Mouse (Mus musculus) kidney, embryonic 14.5 days (tissue): ENCODE data around the gene Bloc1s4. TPM values are rescaled to one million over a fixed set of nuclear protein-coding genes. Genes with fewer than 3 reads are reported as not detected.

ENCODE experiments used
- ATAC-seq: fragments of 200-750 bp; cut with Nextera tagmentation; 2 replicates; pipeline ENCODE4 v1.8.0; 2017; ENCODE audit warnings: moderate number of reproducible peaks, mild to moderate bottlenecking, moderate TSS enrichment, moderate library complexity; ENCODE audit not compliant: low FRiP score, low TSS enrichment
- H3K27ac ChIP-seq: fragments of 300-500 bp; sonication (generic); 2 replicates; pipeline ENCODE4 v1.5.1; 2014; ENCODE audit warnings: low read depth, mild to moderate bottlenecking, low read length, moderate library complexity, mixed read lengths
- H3K27me3 ChIP-seq: fragments of 300-500 bp; sonication (generic); 2 replicates; pipeline ENCODE4 v1.6.1; 2014; ENCODE audit warnings: mild to moderate bottlenecking, low read length; ENCODE audit not compliant: control insufficient read depth, insufficient read depth
- H3K36me3 ChIP-seq: fragments of 300-500 bp; sonication (generic); 2 replicates; pipeline ENCODE4 v1.6.1; 2014; ENCODE audit warnings: low read length, mixed read lengths; ENCODE audit not compliant: control insufficient read depth, insufficient read depth
- H3K4me1 ChIP-seq: fragments of 300-500 bp; sonication (generic); 2 replicates; pipeline ENCODE4 v1.6.1; 2014; ENCODE audit warnings: low read length, mixed read lengths; ENCODE audit not compliant: control insufficient read depth, insufficient read depth
- H3K4me2 ChIP-seq: fragments of 300-500 bp; sonication (generic); replicated peaks from 2 replicates; pipeline ENCODE4 v1.6.1; 2014; ENCODE audit warnings: low read depth, mild to moderate bottlenecking, low read length
- H3K4me3 ChIP-seq: fragments of 300-500 bp; sonication (generic); 2 replicates; pipeline ENCODE4 v1.5.1; 2014; ENCODE audit warnings: mild to moderate bottlenecking, low read length
- H3K9ac ChIP-seq: fragments of 300-500 bp; sonication (generic); 2 replicates; pipeline ENCODE4 v1.6.1; 2014; ENCODE audit warnings: low read depth, mild to moderate bottlenecking, low read length, moderate library complexity
- H3K9me3 ChIP-seq: fragments of 300-500 bp; sonication (generic); 2 replicates; pipeline ENCODE4 v1.6.1; 2016; ENCODE audit warnings: low read length; ENCODE audit not compliant: control insufficient read depth
- WGBS: fragments of 180-500 bp; shearing (Covaris S2); extraction: QIAGEN DNeasy Blood & Tissue Kit; methylation state at CpG from one replicate; pipeline ENCODE4 v1.1.7; 2014; 5-methylcytosine and 5-hydroxymethylcytosine counted together
- polyA plus RNA-seq: library from polyadenylated mRNA; unstranded; fragments of >200 nt; fragmentation: Nextera tagmentation; extraction: Ambion mirVana; gene quantifications from 2 replicates; pipeline ENCODE4 v1.2.1, GENCODE M21; 2014

The Bloc1s4 gene
- polyA plus RNA-seq, 1 experiment from 2014 or later = 26.1 TPM

GRCm38 (mm10) chr5:36735106-36735505 is 13.3 kb downstream of the Bloc1s4 start:
- H3K27ac ChIP-seq = no peak overlapping the region
- H3K4me2 ChIP-seq = no peak overlapping the region
- no peaks in the 10 kb centered on the region for H3K4me1 ChIP-seq
- WGBS = 59% methylated on average over 6 of the region's 6 CpGs
- no peaks in the 10 kb centered on the region for H3K9me3 ChIP-seq
- H3K36me3 ChIP-seq = no peaks in the 10 kb centered on the region
- no peak for ATAC-seq
- no peaks in the 10 kb centered on the region for H3K27me3 ChIP-seq
- H3K9ac ChIP-seq = no peak overlapping the region
- H3K4me3 ChIP-seq = no peak overlapping the region

- no peaks in the 10 kb centered on the region for H3K9me3 ChIP-seq
- 78% methylated on average over 3 of the region's 3 CpGs for WGBS
- H3K4me2 ChIP-seq = no peak overlapping the region
- no peak overlapping the region for H3K4me3 ChIP-seq
- no peak overlapping the region for H3K27ac ChIP-seq
- no peak for ATAC-seq
- H3K9ac ChIP-seq = no peak overlapping the region
- H3K36me3 ChIP-seq = no peaks in the 10 kb centered on the region
- no peaks in the 10 kb centered on the region for H3K4me1 ChIP-seq
- H3K27me3 ChIP-seq = no peaks in the 10 kb centered on the region
Measured at GRCm38 (mm10) chr5:36733405-36733804, 15.0 kb downstream of the Bloc1s4 start.

GRCm38 (mm10) chr5:36731901-36732652 is 16.4 kb downstream of the Bloc1s4 start:
- 59% methylated on average over 7 of the region's 7 CpGs for WGBS
- ATAC-seq = no peak
- no peak overlapping the region for H3K27ac ChIP-seq
- no peaks in the 10 kb centered on the region for H3K36me3 ChIP-seq
- H3K4me3 ChIP-seq = no peak overlapping the region
- no peaks in the 10 kb centered on the region for H3K4me1 ChIP-seq
- no peaks in the 10 kb centered on the region for H3K27me3 ChIP-seq
- no peaks in the 10 kb centered on the region for H3K9me3 ChIP-seq
- no peak overlapping the region for H3K9ac ChIP-seq
- no peak overlapping the region for H3K4me2 ChIP-seq

- Histone ChIP-seq H3K4me1 (no peaks in the 10 kb centered on the region), H3K4me2 (no peak overlapping the region), H3K9me3 (no peaks in the 10 kb centered on the region), H3K36me3 (no peaks in the 10 kb centered on the region), H3K9ac (no peak overlapping the region), H3K27ac (no peak overlapping the region), H3K27me3 (no peaks in the 10 kb centered on the region), H3K4me3 (no peak overlapping the region)
- ATAC-seq = no peak
- WGBS = 75% methylated on average over 3 of the region's 3 CpGs
Measured at GRCm38 (mm10) chr5:36730689-36731088, 17.8 kb downstream of the Bloc1s4 start.

GRCm38 (mm10) chr5:36729923-36730322 is 18.5 kb downstream of the Bloc1s4 start:
- ATAC-seq = no peak
- no peak overlapping the region for H3K4me2 ChIP-seq
- H3K4me1 ChIP-seq = no peaks in the 10 kb centered on the region
- H3K27ac ChIP-seq = no peak overlapping the region
- no peaks in the 10 kb centered on the region for H3K27me3 ChIP-seq
- no peak overlapping the region for H3K4me3 ChIP-seq
- H3K36me3 ChIP-seq = no peaks in the 10 kb centered on the region
- H3K9me3 ChIP-seq = no peaks in the 10 kb centered on the region
- no peak overlapping the region for H3K9ac ChIP-seq
- 92% methylated on average over 2 of the region's 2 CpGs for whole genome bisulfite sequencing

- no peaks in the 10 kb centered on the region for H3K27me3 ChIP-seq
- no peak overlapping the region for H3K9ac ChIP-seq
- no peaks in the 10 kb centered on the region for H3K36me3 ChIP-seq
- ATAC-seq = no peak
- WGBS = 81% methylated on average over 4 of the region's 4 CpGs
- H3K4me3 ChIP-seq = no peak overlapping the region
- H3K4me2 ChIP-seq = no peak overlapping the region
- H3K27ac ChIP-seq = no peak overlapping the region
- no peaks in the 10 kb centered on the region for H3K9me3 ChIP-seq
- no peaks in the 10 kb centered on the region for H3K4me1 ChIP-seq
Measured at GRCm38 (mm10) chr5:36729086-36729473, 19.4 kb downstream of the Bloc1s4 start.

GRCm38 (mm10) chr5:36728403-36729085 is 19.9 kb downstream of the Bloc1s4 start:
- WGBS = 62% methylated on average over 8 of the region's 8 CpGs
- Histone ChIP-seq H3K9me3 (no peaks in the 10 kb centered on the region), H3K27ac (no peak overlapping the region), H3K4me2 (no peak overlapping the region), H3K4me3 (no peak overlapping the region), H3K4me1 (no peaks in the 10 kb centered on the region), H3K27me3 (no peaks in the 10 kb centered on the region), H3K36me3 (no peaks in the 10 kb centered on the region), H3K9ac (no peak overlapping the region)
- ATAC-seq = no peak

- Histone ChIP-seq H3K36me3 (no peaks in the 10 kb centered on the region), H3K4me1 (no peaks in the 10 kb centered on the region), H3K27me3 (no peaks in the 10 kb centered on the region), H3K4me2 (no peak overlapping the region), H3K27ac (no peak overlapping the region), H3K9me3 (no peaks in the 10 kb centered on the region), H3K4me3 (no peak overlapping the region), H3K9ac (no peak overlapping the region)
- 73% methylated on average over 7 of the region's 7 CpGs for WGBS
- no peak for ATAC-seq
Measured at GRCm38 (mm10) chr5:36727776-36728175, 20.7 kb downstream of the Bloc1s4 start.

GRCm38 (mm10) chr5:36727136-36727535 is 21.3 kb downstream of the Bloc1s4 start:
- H3K27me3 ChIP-seq = no peaks in the 10 kb centered on the region
- H3K27ac ChIP-seq = no peak overlapping the region
- no peak overlapping the region for H3K4me2 ChIP-seq
- H3K4me1 ChIP-seq = no peaks in the 10 kb centered on the region
- WGBS = 48% methylated on average over 2 of the region's 2 CpGs
- H3K9me3 ChIP-seq = no peaks in the 10 kb centered on the region
- H3K4me3 ChIP-seq = no peak overlapping the region
- ATAC-seq = no peak
- no peaks in the 10 kb centered on the region for H3K36me3 ChIP-seq
- H3K9ac ChIP-seq = no peak overlapping the region
